Mouse (Mus musculus) MEL (cell line): ENCODE results near the gene Grb2. TPM values are rescaled to one million over a fixed set of nuclear protein-coding genes. Genes with fewer than 3 reads are reported as not detected.
A peak's percentile ranks its signal among the peaks of the same experiment; 100 is the strongest.

Source experiments
- DNase-seq: peaks from one replicate; pipeline ENCODE4 v3.0.0; 2011; ENCODE audit warnings: low read depth, low spot score
- H3K27ac ChIP-seq: 2 replicates; pipeline ENCODE4 v1.5.1; 2012; ENCODE audit warnings: low read depth, mild to moderate bottlenecking, control low read depth, low read length, moderate library complexity; ENCODE audit not compliant: control insufficient read depth
- H3K27me3 ChIP-seq, 2 experiments: fragments of 150-350 bp in 1 of 2; sonication (generic) in 1 of 2; 2 replicates each; pipeline ENCODE4 v1.6.1; 2012; ENCODE audit warnings: low read length in 2 of 2, mild to moderate bottlenecking in 2 of 2, improper control_type of control experiment in 1 of 2, moderate library complexity in 1 of 2; ENCODE audit not compliant: insufficient read depth in 2 of 2, control insufficient read depth in 1 of 2
- H3K36me3 ChIP-seq, 2 experiments: 2 replicates each; pipeline ENCODE4 v1.6.1; 2012 to 2014; ENCODE audit warnings: low read length in 2 of 2, improper control_type of control experiment in 1 of 2, inconsistent platforms in 1 of 2, mild to moderate bottlenecking in 1 of 2; ENCODE audit not compliant: insufficient read depth in 2 of 2, control insufficient read depth in 1 of 2
- H3K4me1 ChIP-seq, 2 experiments: fragments of 150-350 bp in 1 of 2; sonication (generic) in 1 of 2; 2 replicates each; pipeline ENCODE4 v1.6.1; 2012; ENCODE audit warnings: low read length in 2 of 2, improper control_type of control experiment in 1 of 2, mild to moderate bottlenecking in 1 of 2; ENCODE audit not compliant: insufficient read depth in 2 of 2, control insufficient read depth in 1 of 2
- H3K4me3 ChIP-seq, 2 experiments: fragments of 150-350 bp in 1 of 2; sonication (generic) in 1 of 2; 2 replicates each; pipeline ENCODE4 v1.5.1; 2012; ENCODE audit warnings: low read depth in 2 of 2, low read length in 2 of 2, mild to moderate bottlenecking in 2 of 2, moderate library complexity in 2 of 2, control low read depth in 1 of 2, improper control_type of control experiment in 1 of 2; ENCODE audit not compliant: control insufficient read depth in 1 of 2, insufficient read depth in 1 of 2
- H3K79me2 ChIP-seq: 2 replicates; pipeline ENCODE4 v1.6.1; 2012; ENCODE audit warnings: mild to moderate bottlenecking, low read length, moderate library complexity; ENCODE audit not compliant: control insufficient read depth, poor library complexity, insufficient read depth
- H3K9ac ChIP-seq: 2 replicates; pipeline ENCODE4 v1.6.1; 2012; ENCODE audit warnings: low read depth, mild to moderate bottlenecking, control low read depth, low read length, moderate library complexity; ENCODE audit not compliant: control insufficient read depth, poor library complexity, severe bottlenecking
- H3K9me3 ChIP-seq: fragments of 150-350 bp; sonication (generic); replicated peaks from 2 replicates; pipeline ENCODE4 v1.6.1; 2012; ENCODE audit warnings: mild to moderate bottlenecking, low read length, improper control_type of control experiment, moderate library complexity; ENCODE audit not compliant: insufficient read depth
- BHLHE40 ChIP-seq: IDR thresholded peaks from 2 replicates; pipeline ENCODE4 v1.6.1; 2012; ENCODE audit warnings: low read depth, mild to moderate bottlenecking, inconsistent platforms, low read length, improper control_type of control experiment, borderline replicate concordance
- CHD1 ChIP-seq: IDR thresholded peaks from 2 replicates; pipeline ENCODE4 v1.6.1; 2012; ENCODE audit warnings: low read depth, mild to moderate bottlenecking, inconsistent platforms, low read length, improper control_type of control experiment
- CHD2 ChIP-seq: IDR thresholded peaks from 2 replicates; pipeline ENCODE4 v1.6.1; 2011; ENCODE audit warnings: low read length, improper control_type of control experiment
- CTCF ChIP-seq, 3 experiments: IDR thresholded peaks in 2 of 3; conservative IDR thresholded peaks in 1 of 3; 2 replicates each; pipeline ENCODE4 v1.5.1; 2011 to 2012; ENCODE audit warnings: low read length in 3 of 3, low read depth in 2 of 3, mild to moderate bottlenecking in 2 of 3, improper control_type of control experiment in 1 of 3, inconsistent platforms in 1 of 3, mixed read lengths in 1 of 3, moderate library complexity in 1 of 3; ENCODE audit not compliant: control insufficient read depth in 1 of 3, insufficient read depth in 1 of 3, poor library complexity in 1 of 3, severe bottlenecking in 1 of 3
- ELF1 ChIP-seq: IDR thresholded peaks from 2 replicates; pipeline ENCODE4 v1.6.1; 2014; ENCODE audit warnings: low read depth, mild to moderate bottlenecking, inconsistent platforms, low read length, improper control_type of control experiment, moderate library complexity
- EP300 ChIP-seq, 2 experiments: IDR thresholded peaks; 2 replicates each; pipeline ENCODE4 v1.6.1; 2011; ENCODE audit warnings: improper control_type of control experiment in 2 of 2, low read length in 2 of 2, low read depth in 1 of 2, mild to moderate bottlenecking in 1 of 2
- ETS1 ChIP-seq: IDR thresholded peaks from 2 replicates; pipeline ENCODE4 v1.6.1; 2012; ENCODE audit warnings: low read depth, mild to moderate bottlenecking, inconsistent platforms, low read length, improper control_type of control experiment, moderate library complexity
- GATA1 ChIP-seq: IDR thresholded peaks from 2 replicates; pipeline ENCODE4 v1.6.1; 2011; ENCODE audit warnings: low read depth, low read length, improper control_type of control experiment
- HCFC1 ChIP-seq: IDR thresholded peaks from 2 replicates; pipeline ENCODE4 v1.6.1; 2012; ENCODE audit warnings: low read depth, mild to moderate bottlenecking, inconsistent platforms, low read length, improper control_type of control experiment, moderate library complexity
- JUND ChIP-seq: IDR thresholded peaks from 2 replicates; pipeline ENCODE4 v1.6.1; 2011; ENCODE audit warnings: low read depth, mild to moderate bottlenecking, improper control_type of control experiment, low read length
- KAT2A ChIP-seq: conservative IDR thresholded peaks from 2 replicates; pipeline ENCODE4 v1.6.1; 2012; ENCODE audit warnings: low read depth, low read length, improper control_type of control experiment, inconsistent platforms
- MAFK ChIP-seq: IDR thresholded peaks from 2 replicates; pipeline ENCODE4 v1.6.1; 2011; ENCODE audit warnings: low read depth, mild to moderate bottlenecking, low read length, improper control_type of control experiment, borderline replicate concordance
- MAX ChIP-seq: IDR thresholded peaks from 2 replicates; pipeline ENCODE4 v1.6.1; 2011; ENCODE audit warnings: low read length, improper control_type of control experiment
- MAZ ChIP-seq: IDR thresholded peaks from 2 replicates; pipeline ENCODE4 v1.6.1; 2012; ENCODE audit warnings: low read depth, mild to moderate bottlenecking, inconsistent platforms, low read length, improper control_type of control experiment
- MEF2A ChIP-seq: IDR thresholded peaks from 2 replicates; pipeline ENCODE4 v1.6.1; 2014; ENCODE audit warnings: low read depth, mild to moderate bottlenecking, inconsistent platforms, low read length, improper control_type of control experiment; ENCODE audit not compliant: poor library complexity, insufficient replicate concordance, severe bottlenecking; ENCODE audit errors: extremely low read depth
- MXI1 ChIP-seq: IDR thresholded peaks from 2 replicates; pipeline ENCODE4 v1.6.1; 2011; ENCODE audit warnings: mild to moderate bottlenecking, low read depth, low read length, improper control_type of control experiment
- MYB ChIP-seq: IDR thresholded peaks from 2 replicates; pipeline ENCODE4 v1.6.1; 2011; ENCODE audit warnings: mild to moderate bottlenecking, low read depth, low read length, improper control_type of control experiment
- MYC ChIP-seq: IDR thresholded peaks from 2 replicates; pipeline ENCODE4 v1.6.1; 2011; ENCODE audit warnings: low read depth, mild to moderate bottlenecking, low read length, improper control_type of control experiment, moderate library complexity
- NRF1 ChIP-seq: IDR thresholded peaks from 2 replicates; pipeline ENCODE4 v1.6.1; 2014; ENCODE audit warnings: low read depth, mild to moderate bottlenecking, inconsistent platforms, low read length, improper control_type of control experiment, moderate library complexity; ENCODE audit not compliant: poor library complexity, insufficient read depth, severe bottlenecking
- POLR2A ChIP-seq, 2 experiments: IDR thresholded peaks; 2 replicates each; pipeline ENCODE4 v1.6.1; 2011 to 2012; ENCODE audit warnings: low read length in 2 of 2, mild to moderate bottlenecking in 2 of 2, control low read depth in 1 of 2, improper control_type of control experiment in 1 of 2, low read depth in 1 of 2, moderate library complexity in 1 of 2; ENCODE audit not compliant: control insufficient read depth in 1 of 2, insufficient read depth in 1 of 2, poor library complexity in 1 of 2
- POLR2AphosphoS2 ChIP-seq: IDR thresholded peaks from 2 replicates; pipeline ENCODE4 v1.6.1; 2011; ENCODE audit warnings: low read length, improper control_type of control experiment
- POLR2AphosphoS5 ChIP-seq: IDR thresholded peaks from 2 replicates; pipeline ENCODE4 v1.6.1; 2012; ENCODE audit warnings: low read depth, borderline replicate concordance, mild to moderate bottlenecking, inconsistent platforms, low read length, moderate library complexity, mixed read lengths
- RCOR1 ChIP-seq: IDR thresholded peaks from 2 replicates; pipeline ENCODE4 v1.6.1; 2012; ENCODE audit warnings: low read depth, mild to moderate bottlenecking, inconsistent platforms, low read length, improper control_type of control experiment
- SIN3A ChIP-seq: IDR thresholded peaks from 2 replicates; pipeline ENCODE4 v1.6.1; 2012; ENCODE audit warnings: low read length, improper control_type of control experiment, inconsistent platforms
- SMC3 ChIP-seq: IDR thresholded peaks from 2 replicates; pipeline ENCODE4 v1.6.1; 2011; ENCODE audit warnings: low read depth, low read length, improper control_type of control experiment
- TAL1 ChIP-seq: IDR thresholded peaks from 2 replicates; pipeline ENCODE4 v1.6.1; 2012; ENCODE audit warnings: mild to moderate bottlenecking, inconsistent platforms, low read length, moderate library complexity, mixed read lengths
- TBP ChIP-seq: IDR thresholded peaks from 2 replicates; pipeline ENCODE4 v1.8.0; 2011; ENCODE audit warnings: low read depth, low read length, improper control_type of control experiment
- TCF12 ChIP-seq: IDR thresholded peaks from 2 replicates; pipeline ENCODE4 v1.6.1; 2014; ENCODE audit warnings: low read depth, mild to moderate bottlenecking, inconsistent platforms, low read length, improper control_type of control experiment, moderate library complexity
- UBTF ChIP-seq: IDR thresholded peaks from 2 replicates; pipeline ENCODE4 v1.6.1; 2012; ENCODE audit warnings: low read depth, mild to moderate bottlenecking, inconsistent platforms, low read length, improper control_type of control experiment, moderate library complexity, borderline replicate concordance; ENCODE audit not compliant: insufficient read depth
- USF1 ChIP-seq: IDR thresholded peaks from 2 replicates; pipeline ENCODE4 v1.6.1; 2014; ENCODE audit warnings: low read depth, mild to moderate bottlenecking, inconsistent platforms, low read length, improper control_type of control experiment, moderate library complexity
- USF2 ChIP-seq, 2 experiments: IDR thresholded peaks; 2 replicates each; pipeline ENCODE4 v1.6.1; 2011 to 2012; ENCODE audit warnings: improper control_type of control experiment in 2 of 2, low read length in 2 of 2, borderline replicate concordance in 1 of 2, inconsistent platforms in 1 of 2, low read depth in 1 of 2, mild to moderate bottlenecking in 1 of 2; ENCODE audit not compliant: insufficient read depth in 1 of 2
- ZC3H11A ChIP-seq: IDR thresholded peaks from 2 replicates; pipeline ENCODE4 v1.6.1; 2012; ENCODE audit warnings: low read depth, mild to moderate bottlenecking, inconsistent platforms, low read length, improper control_type of control experiment
- ZKSCAN1 ChIP-seq: IDR thresholded peaks from 2 replicates; pipeline ENCODE4 v1.6.1; 2012; ENCODE audit warnings: low read depth, mild to moderate bottlenecking, inconsistent platforms, low read length, improper control_type of control experiment, moderate library complexity
- ZMIZ1 ChIP-seq: IDR thresholded peaks from 2 replicates; pipeline ENCODE4 v1.6.1; 2012; ENCODE audit warnings: low read depth, mild to moderate bottlenecking, inconsistent platforms, low read length, improper control_type of control experiment, moderate library complexity
- ZNF384 ChIP-seq: IDR thresholded peaks from 2 replicates; pipeline ENCODE4 v1.6.1; 2012; ENCODE audit warnings: low read depth, mild to moderate bottlenecking, inconsistent platforms, low read length, improper control_type of control experiment
- polyA plus RNA-seq, 2 experiments: library from polyadenylated mRNA; stranded (reverse) in 1 of 2; unstranded in 1 of 2; fragments of >175 nt in 1 of 2; fragments of >200 nt in 1 of 2; gene quantifications; 2 replicates each; pipeline versions ENCODE4 v1.2.1 to v1.2.4; 2012; ENCODE audit warnings: low replicate concordance in 2 of 2, low read depth in 1 of 2; ENCODE audit not compliant: insufficient read length in 2 of 2, insufficient read depth in 1 of 2, missing spikeins in 1 of 2
- total RNA-seq: library from RNA; depleted of rRNA; stranded (reverse); fragments of 300-350 nt; gene quantifications from 2 replicates; pipeline ENCODE4 v1.2.3, GENCODE M21; 2012; rRNA removed

Gene Grb2
- total RNA-seq = 75.3 and 93.2 TPM in 2 replicates
- polyA plus RNA-seq = 100 to 1,000 TPM in 1 of 2 experiments, not detected in 1; 261 TPM

- Histone ChIP-seq H3K9ac (peak within 1 kb of the TSS; percentile 96), H3K79me2 (peaks cover 75% of the 10 kb centered on the region), H3K36me3 (peaks cover 14 to 44% of the 10 kb centered on the region in 2 experiments), H3K27ac (peak within 1 kb of the TSS; percentile 100), H3K27me3 (no peaks in the 10 kb centered on the region), H3K4me1 (peaks cover 12 to 44% of the 10 kb centered on the region in 2 experiments), H3K9me3 (no peaks in the 10 kb centered on the region), H3K4me3 (peak within 1 kb of the TSS; percentile 77 to 97)
- DNase-seq = peak; percentile 99
- no peak for TF ChIP-seq TBP
- TF ChIP-seq SMC3 = no peak
- TF ChIP-seq BHLHE40 = no peak
- no peak for TF ChIP-seq CTCF (IDR thresholded peaks at IDR 0.05 in 2 of 3, conservative IDR thresholded peaks at IDR 0.05 in 1 of 3; ENCODE audit: control insufficient read depth in 1 of 3, insufficient read depth in 1 of 3, low read depth in 2 of 3, low read length in 3 of 3, poor library complexity in 1 of 3, severe bottlenecking in 1 of 3)
- peak; percentile 99; the same call in 1 of the 2 replicates for TF ChIP-seq NRF1
- TF ChIP-seq ZNF384 = no peak
- peak; percentile 54; the same call in 1 of the 2 replicates for TF ChIP-seq KAT2A
- no peak for TF ChIP-seq POLR2AphosphoS2
- TF ChIP-seq GATA1 = no peak
- TF ChIP-seq RCOR1 = no peak
- TF ChIP-seq ETS1 = peak; percentile 48; the same call in 1 of the 2 replicates
- TF ChIP-seq ZC3H11A = no peak
- TF ChIP-seq ELF1 = peak; percentile 88
- no peak for TF ChIP-seq MEF2A
- peak; percentile 86 for TF ChIP-seq HCFC1
- TF ChIP-seq MYC = no peak
- no peak for TF ChIP-seq USF2 (IDR thresholded peaks at IDR 0.05; ENCODE audit: borderline replicate concordance in 1 of 2, insufficient read depth in 1 of 2, low read depth in 1 of 2, low read length in 2 of 2)
- no peak for TF ChIP-seq MAFK
- TF ChIP-seq MAZ = 0 out of 2 replicates have a peak, but pooled peaks have one; percentile 63
- TF ChIP-seq MAX = 0 out of 2 replicates have a peak, but pooled peaks have one; percentile 1
- TF ChIP-seq MXI1 = peak; percentile 6; the same call in 1 of the 2 replicates
- peak; percentile 96 for TF ChIP-seq SIN3A
- peak; percentile 74 for TF ChIP-seq USF1
- TF ChIP-seq MYB = no peak
- no peak for TF ChIP-seq JUND
- peak; percentile 71 for TF ChIP-seq TCF12
- no peak for TF ChIP-seq TAL1
- TF ChIP-seq EP300 (IDR thresholded peaks at IDR 0.05; ENCODE audit: low read depth in 1 of 2, low read length in 2 of 2) = peak in 1 of 2 experiments; percentile 35; a peak in 1 of 4 replicates
- no peak for TF ChIP-seq ZKSCAN1
- TF ChIP-seq CHD1 = no peak; the same call in 1 of the 2 replicates
- peak; percentile 90 for TF ChIP-seq CHD2
- TF ChIP-seq ZMIZ1 = peak; percentile 82
- no peak for TF ChIP-seq UBTF
- TF ChIP-seq POLR2AphosphoS5 = no peak
- TF ChIP-seq POLR2A (IDR thresholded peaks at IDR 0.05; ENCODE audit: control insufficient read depth in 1 of 2, insufficient read depth in 1 of 2, low read depth in 1 of 2, low read length in 2 of 2, poor library complexity in 1 of 2) = peak; percentile 41 to 96; a peak in 3 of 4 replicates
Measured at GRCm38 (mm10) chr11:115708209-115708876, at the start of gene Grb2. TSS of gene Grb2 (minus strand) at chr11:115708597.
